Mouse (Mus musculus) hindbrain, embryonic 12.5 days (tissue): ENCODE results near the gene Serpina3i. TPM values are rescaled to one million over a fixed set of nuclear protein-coding genes. Genes with fewer than 3 reads are reported as not detected.

Source experiments
- ATAC-seq: fragments of 200-750 bp; cut with Nextera tagmentation; 2 replicates; pipeline ENCODE4 v1.8.0; 2017; ENCODE audit warnings: moderate TSS enrichment; ENCODE audit not compliant: low FRiP score
- H3K27ac ChIP-seq: fragments of 300-500 bp; sonication (generic); 2 replicates; pipeline ENCODE4 v1.5.1; 2016; ENCODE audit warnings: mild to moderate bottlenecking
- H3K27me3 ChIP-seq: fragments of 300-500 bp; sonication (generic); 2 replicates; pipeline ENCODE4 v1.6.1; 2016; ENCODE audit warnings: mild to moderate bottlenecking
- H3K36me3 ChIP-seq: fragments of 300-500 bp; sonication (generic); 2 replicates; pipeline ENCODE4 v1.6.1; 2016; ENCODE audit warnings: mild to moderate bottlenecking
- H3K4me1 ChIP-seq: fragments of 300-500 bp; sonication (generic); 2 replicates; pipeline ENCODE4 v1.6.1; 2016
- H3K4me2 ChIP-seq: fragments of 300-500 bp; sonication (generic); replicated peaks from 2 replicates; pipeline ENCODE4 v1.6.1; 2016; ENCODE audit warnings: mild to moderate bottlenecking
- H3K4me3 ChIP-seq: fragments of 300-500 bp; sonication (generic); 2 replicates; pipeline ENCODE4 v1.5.1; 2016; ENCODE audit warnings: mild to moderate bottlenecking
- H3K9ac ChIP-seq: fragments of 300-500 bp; sonication (generic); 2 replicates; pipeline ENCODE4 v1.6.1; 2016; ENCODE audit warnings: mild to moderate bottlenecking, moderate library complexity
- H3K9me3 ChIP-seq: fragments of 300-500 bp; sonication (generic); replicated peaks from 2 replicates; pipeline ENCODE4 v1.6.1; 2016; ENCODE audit warnings: mild to moderate bottlenecking
- WGBS: fragments of 180-500 bp; shearing (Covaris S2); methylation state at CpG from one replicate; pipeline ENCODE4 v1.1.7; 2016; 5-methylcytosine and 5-hydroxymethylcytosine counted together
- polyA plus RNA-seq: library from polyadenylated mRNA; unstranded; fragments of >200 nt; fragmentation: Nextera tagmentation; extraction: Ambion mirVana; gene quantifications from 2 replicates; pipeline ENCODE4 v1.2.1, GENCODE M21; 2016

The Serpina3i gene
- polyA plus RNA-seq, 1 experiment from 2014 or later = 0.25 TPM

DNA sequence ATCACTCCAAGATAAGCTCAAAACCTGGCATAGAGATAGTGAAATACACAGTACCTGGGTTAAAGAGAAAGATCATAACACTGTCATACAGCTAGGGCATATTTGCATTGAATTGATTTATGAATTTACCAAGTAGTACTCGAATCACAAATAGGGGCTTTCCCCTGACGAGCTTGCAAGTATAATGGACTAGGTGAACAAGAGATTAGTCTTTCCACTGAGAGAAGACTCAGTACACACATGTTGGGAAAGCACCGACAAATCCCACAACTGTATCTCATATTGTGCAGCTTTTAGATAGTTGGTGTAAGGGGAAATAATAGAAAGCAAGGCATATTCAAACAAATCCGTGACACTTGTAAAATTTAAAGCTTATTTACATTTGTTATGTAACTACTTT is 43.1 kb downstream of the Serpina3i start:
- H3K4me3 ChIP-seq = no peak overlapping the region
- no peaks in the 10 kb centered on the region for H3K36me3 ChIP-seq
- H3K9me3 ChIP-seq = 0 out of 2 replicates have a peak, but pooled peaks cover under 1% of the 10 kb centered on the region
- no peak for ATAC-seq
- no peak overlapping the region for H3K9ac ChIP-seq
- 90% methylated on average over 4 of the region's 4 CpGs for WGBS
- H3K27ac ChIP-seq = no peak overlapping the region
- no peak overlapping the region for H3K4me2 ChIP-seq
- no peaks in the 10 kb centered on the region for H3K27me3 ChIP-seq
- H3K4me1 ChIP-seq = no peaks in the 10 kb centered on the region

DNA sequence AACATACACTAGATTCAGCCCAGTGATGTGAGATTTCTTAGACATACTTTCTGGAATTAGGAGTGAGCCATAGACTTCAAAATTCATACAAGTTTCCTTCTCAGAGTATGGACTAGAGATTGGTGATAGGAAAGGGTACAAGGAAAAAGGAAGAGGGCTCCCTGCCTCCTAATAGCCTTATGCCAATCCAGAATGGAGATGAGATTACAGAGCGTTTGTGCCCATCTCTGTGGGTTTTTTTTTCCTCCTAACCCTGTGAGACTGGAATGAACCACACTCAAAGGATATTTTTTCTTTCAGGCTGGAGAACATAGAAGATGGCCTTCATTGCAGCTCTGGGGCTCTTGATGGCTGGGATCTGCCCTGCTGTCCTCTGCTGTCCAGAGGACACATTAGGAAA is 51.3 kb downstream of the Serpina3i start, which contains the start of gene Serpina3j:
TSS of gene Serpina3j (plus strand) at position 301 of the 400 bp plus-strand sequence.
- H3K4me1 ChIP-seq = no peaks in the 10 kb centered on the region
- H3K27ac ChIP-seq = no peak within 1 kb of the TSS
- WGBS = 92% methylated on average over 1 of the region's 1 CpGs
- no peaks in the 10 kb centered on the region for H3K36me3 ChIP-seq
- H3K27me3 ChIP-seq = no peaks in the 10 kb centered on the region
- ATAC-seq = no peak
- peaks cover 3% of the 10 kb centered on the region; the same call in 1 of the 2 replicates for H3K9me3 ChIP-seq
- no peak within 1 kb of the TSS for H3K9ac ChIP-seq
- no peak within 1 kb of the TSS for H3K4me2 ChIP-seq
- H3K4me3 ChIP-seq = no peak within 1 kb of the TSS

Other genes with a start within 250 kb of the Serpina3i start
- 0.08 TPM in 1 of 2 replicates, not detected in the other for gene Serpina9, start 249.4 kb upstream of the Serpina3i start, polyA plus RNA-seq
- not detected in 2 replicates for gene Serpina12, start 218.7 kb upstream of the Serpina3i start, polyA plus RNA-seq
- gene Serpina5, start 162.0 kb upstream of the Serpina3i start, polyA plus RNA-seq = not detected in 2 replicates
- not detected in 2 replicates for gene Serpina3a, start 150.4 kb upstream of the Serpina3i start, polyA plus RNA-seq
- gene Serpina3b, start 135.1 kb upstream of the Serpina3i start, polyA plus RNA-seq = not detected in 2 replicates
- gene Serpina3c, start 109.3 kb upstream of the Serpina3i start, polyA plus RNA-seq = not detected in 2 replicates
- 0.14 and 0.34 TPM in 2 replicates for gene Serpina3f, start 48.6 kb upstream of the Serpina3i start, polyA plus RNA-seq
- 0.40 and 0.61 TPM in 2 replicates for gene Serpina3g, start 26.9 kb upstream of the Serpina3i start, polyA plus RNA-seq
- gene Serpina3j, start 51.4 kb downstream of the Serpina3i start, polyA plus RNA-seq = not detected in 2 replicates
- gene Serpina3k, start 75.4 kb downstream of the Serpina3i start, polyA plus RNA-seq = not detected in 2 replicates
- gene Serpina3m, start 75.4 kb downstream of the Serpina3i start, polyA plus RNA-seq = not detected in 2 replicates
- 0.17 and 0.18 TPM in 2 replicates for gene Serpina3n, start 143.6 kb downstream of the Serpina3i start, polyA plus RNA-seq
- gene Gsc, start 210.2 kb downstream of the Serpina3i start, polyA plus RNA-seq = 1.5 and 1.8 TPM in 2 replicates